Mouse (Mus musculus) cerebellum, adult 18-20 months (tissue): ENCODE measurements around the gene Trit1.
"Not testable (repeated sequence)": the region's sequence is repeated elsewhere in the genome, so short reads cannot be mapped to it uniquely, and the experiment has no call there.

Experiments
- DNase-seq, 2 experiments: peaks; one replicate each; pipeline ENCODE4 v3.0.0; 2021

Gene Trit1

GRCm38 (mm10) chr4:122998537-122999262 is 17.7 kb upstream of the Trit1 start:
- peak in 1 of 2 experiments; percentile 16 for DNase-seq

DNA sequence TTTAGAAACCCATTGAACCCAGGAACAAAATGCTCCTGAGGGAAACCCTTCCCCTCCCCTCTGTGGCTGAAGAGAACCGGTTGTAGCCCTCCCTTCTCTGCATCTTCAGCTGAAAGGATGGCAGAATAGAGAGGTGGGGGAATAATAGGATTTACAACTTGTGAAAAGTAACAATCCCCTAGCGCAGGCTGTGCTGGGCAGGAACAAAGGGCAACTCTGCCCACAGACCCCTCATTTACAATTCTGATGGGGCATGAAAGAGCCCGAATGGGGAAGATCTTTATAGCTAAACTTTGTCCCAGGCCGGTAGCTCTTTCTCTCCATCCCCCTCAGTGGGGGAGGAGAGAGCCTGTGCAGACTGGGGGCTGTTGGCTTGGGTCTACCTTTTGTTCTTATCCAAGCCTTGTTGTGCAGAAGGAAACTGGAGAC is 17.1 kb upstream of the Trit1 start:
- no peak for DNase-seq

DNA sequence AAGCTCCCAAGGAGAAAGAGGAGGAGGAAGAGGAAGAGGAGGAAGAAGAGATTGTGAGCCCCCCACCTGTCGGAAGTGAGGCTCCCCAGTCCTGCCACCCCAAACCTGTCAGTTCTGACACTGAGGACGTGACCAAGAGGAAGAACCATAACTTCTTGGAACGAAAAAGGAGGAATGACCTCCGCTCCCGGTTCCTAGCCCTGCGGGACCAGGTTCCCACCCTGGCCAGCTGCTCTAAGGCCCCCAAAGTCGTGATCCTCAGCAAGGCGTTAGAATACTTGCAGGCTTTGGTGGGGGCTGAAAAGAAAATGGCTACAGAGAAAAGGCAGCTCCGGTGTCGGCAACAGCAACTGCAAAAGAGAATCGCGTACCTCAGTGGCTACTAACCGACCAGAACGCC is 16.3 kb upstream of the Trit1 start:
- no peak for DNase-seq

- DNase-seq, result no peak
These were observed 15.6 kb upstream of the Trit1 start for GRCm38 (mm10) chr4:123000617-123001342.

GRCm38 (mm10) chr4:123005054-123005966 is 11.1 kb upstream of the Trit1 start:
- no peak for DNase-seq

GRCm38 (mm10) chr4:123012501-123012900 is 3.9 kb upstream of the Trit1 start:
- DNase-seq, result not testable (repeated sequence)

- DNase-seq, result no peak
These were observed 3.0 kb upstream of the Trit1 start for GRCm38 (mm10) chr4:123013346-123013945.

DNA sequence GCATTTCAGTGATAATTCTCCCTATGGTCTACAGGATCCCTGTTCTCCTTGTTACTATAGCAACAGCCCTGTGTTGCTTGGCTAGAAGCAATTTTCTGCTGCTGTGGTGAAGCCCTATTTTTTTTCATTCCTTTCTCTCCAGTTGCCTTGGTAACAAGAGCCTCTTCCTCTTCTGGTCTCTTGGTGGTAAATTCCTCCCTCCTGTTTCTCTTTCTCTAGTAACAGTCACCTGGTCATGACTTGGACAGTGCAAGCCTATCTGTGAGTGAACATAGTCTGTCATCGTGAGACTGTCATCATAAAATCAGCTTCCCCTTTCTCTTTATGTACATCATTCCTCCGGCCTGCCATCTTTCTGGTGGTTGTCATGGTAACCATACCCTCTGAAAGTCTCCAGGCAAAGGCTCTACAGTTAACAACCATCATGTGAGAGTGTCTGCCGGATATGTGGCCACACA is 2.4 kb upstream of the Trit1 start:
- no peak for DNase-seq

DNA sequence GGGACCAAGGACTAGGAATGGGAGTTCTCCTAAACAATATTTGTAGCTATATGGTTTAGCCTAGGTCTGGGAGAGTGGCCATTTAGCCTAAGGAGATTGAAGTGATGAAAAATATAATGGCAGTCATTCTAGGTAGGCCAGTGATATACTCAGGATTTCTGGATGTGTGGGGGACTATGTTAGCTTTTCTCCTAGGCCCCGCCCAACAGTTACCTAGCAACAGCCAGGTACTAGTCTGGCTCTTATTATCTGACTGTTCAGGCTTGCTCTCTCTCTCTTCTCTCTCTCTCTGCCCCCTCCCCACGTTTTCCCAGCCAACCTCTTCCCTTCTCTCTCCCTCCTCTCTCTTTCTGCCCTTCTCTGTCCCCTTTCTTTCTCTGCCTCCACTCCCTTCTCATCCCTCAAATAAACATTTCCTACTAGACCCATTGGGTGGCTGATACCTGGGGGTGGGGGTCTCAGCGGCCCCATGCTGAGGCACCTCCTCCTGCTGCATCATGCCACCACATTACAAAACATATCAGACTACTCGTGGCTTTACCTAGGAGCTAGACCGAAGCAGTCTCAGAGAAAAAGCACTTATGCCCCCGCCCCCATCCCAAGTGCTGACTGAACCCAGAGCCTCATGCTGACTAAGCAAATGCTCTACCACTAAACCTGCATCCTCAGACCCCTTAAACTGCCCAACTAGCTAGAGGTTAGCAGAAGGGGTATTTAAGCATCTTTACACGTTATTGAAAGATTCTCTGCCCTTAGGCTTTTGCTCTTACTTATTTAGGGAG is 1.7 kb upstream of the Trit1 start:
- peak in 1 of 2 experiments; percentile 10 for DNase-seq

DNA sequence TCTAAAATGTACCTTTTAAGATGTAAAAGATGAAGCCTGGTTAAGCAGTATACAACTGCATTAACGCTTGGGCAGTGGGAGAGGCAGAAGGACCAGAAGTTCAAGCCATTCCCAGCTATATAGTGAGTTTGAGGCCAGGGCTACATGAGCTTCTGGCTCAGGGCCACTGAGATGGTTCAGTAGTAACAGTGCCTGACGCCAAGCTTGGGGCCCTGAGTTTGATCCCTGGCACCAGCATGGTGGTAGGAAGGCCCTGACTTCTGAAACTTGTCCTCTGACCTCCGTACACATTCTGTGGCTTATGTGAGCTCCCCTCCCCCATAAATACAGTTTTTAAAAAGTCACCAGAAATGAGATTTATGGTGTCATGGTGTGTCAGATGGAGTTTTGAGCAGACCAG is 5.2 kb downstream of the Trit1 start:
- DNase-seq, result no peak

- DNase-seq, result no peak
These were observed 6.5 kb downstream of the Trit1 start for GRCm38 (mm10) chr4:123022896-123023295.

DNA sequence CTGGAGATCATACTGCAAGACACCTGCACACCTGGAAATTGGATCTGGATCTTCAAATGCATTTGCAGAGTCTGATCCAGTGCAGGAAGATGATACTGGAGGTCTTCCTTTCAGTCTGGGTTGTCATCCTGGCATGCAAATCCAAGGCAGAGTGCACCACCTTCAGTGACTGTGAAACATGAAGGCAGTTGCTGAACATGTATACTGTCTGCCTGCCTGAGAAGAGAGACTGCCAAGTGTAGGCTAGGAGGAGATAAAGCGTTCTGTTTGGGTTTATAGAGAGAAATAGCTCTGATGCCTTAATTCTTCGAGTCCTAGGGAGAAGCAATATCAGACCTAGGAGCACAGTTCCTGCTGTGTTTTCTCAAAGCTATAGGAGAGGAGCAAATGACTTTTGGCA is 9.0 kb downstream of the Trit1 start:
- DNase-seq, result no peak

GRCm38 (mm10) chr4:123026161-123026560 is 9.8 kb downstream of the Trit1 start:
- DNase-seq, result no peak

DNA sequence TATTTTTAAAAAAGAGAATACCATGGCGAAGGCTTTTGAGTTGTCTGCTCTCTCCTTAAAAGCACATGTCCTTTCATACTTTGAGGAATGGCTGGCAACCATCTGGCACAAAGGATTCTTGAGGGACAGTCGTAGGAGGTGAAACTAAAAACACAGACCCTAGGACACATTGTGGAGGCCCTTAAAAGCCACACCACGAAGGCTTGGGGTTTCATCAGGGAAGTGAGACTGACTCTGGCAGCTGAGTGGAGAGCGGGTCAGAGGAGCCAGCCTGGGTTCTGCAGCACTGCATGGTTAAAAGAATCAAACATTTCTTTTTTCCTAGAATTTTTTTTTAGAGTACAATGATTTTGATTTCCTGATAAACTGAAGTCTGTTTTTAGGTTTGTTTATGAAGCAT is 10.2 kb downstream of the Trit1 start:
- no peak for DNase-seq

GRCm38 (mm10) chr4:123034841-123035240 is 18.4 kb downstream of the Trit1 start:
- DNase-seq, result no peak

- no peak for DNase-seq
These were observed 19.2 kb downstream of the Trit1 start for GRCm38 (mm10) chr4:123035636-123036035.

GRCm38 (mm10) chr4:123036710-123037109 is 20.3 kb downstream of the Trit1 start:
- no peak for DNase-seq

DNA sequence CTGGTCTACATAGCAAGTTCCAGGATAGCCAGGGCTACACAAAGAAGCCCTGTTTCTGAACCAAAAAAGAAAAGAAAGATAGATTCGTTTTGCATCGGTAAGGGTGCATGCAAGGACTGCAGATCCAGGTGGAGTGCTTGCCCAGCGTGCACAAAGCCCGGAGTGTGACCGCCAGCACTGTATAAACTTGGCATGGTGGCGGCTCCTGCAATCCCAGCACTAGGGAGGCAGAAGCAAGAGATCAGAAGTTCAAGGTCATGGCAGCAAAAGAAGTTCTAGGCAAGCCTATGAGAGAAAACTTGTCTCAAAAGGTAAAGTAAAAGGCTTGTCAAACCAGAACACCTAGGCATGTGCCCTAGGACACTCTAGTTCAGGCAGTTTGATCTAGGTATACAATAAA is 24.7 kb downstream of the Trit1 start:
- DNase-seq, result no peak

DNA sequence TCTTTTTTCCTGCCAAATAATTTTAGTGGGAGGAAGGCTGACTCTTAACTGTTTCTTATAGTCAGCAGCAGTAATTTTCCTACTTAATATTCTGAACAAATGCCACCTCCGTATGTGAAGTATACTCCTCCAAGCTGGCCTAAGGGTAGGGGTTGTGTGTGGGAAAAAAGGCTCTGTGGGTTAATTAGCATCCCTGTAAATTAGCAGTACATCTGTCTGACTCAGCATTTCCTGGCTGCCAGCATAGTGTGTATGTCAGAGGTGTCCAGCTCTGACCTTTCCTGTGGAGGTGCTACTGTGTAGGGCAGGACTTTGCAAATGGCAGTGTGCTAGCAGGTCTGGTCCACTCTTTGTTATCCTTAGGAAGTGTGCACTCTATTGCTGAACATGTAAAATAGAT is 27.5 kb downstream of the Trit1 start:
- DNase-seq, result no peak

GRCm38 (mm10) chr4:123044842-123045241 is 28.4 kb downstream of the Trit1 start:
- DNase-seq, result no peak

GRCm38 (mm10) chr4:123046300-123046699 is 29.9 kb downstream of the Trit1 start:
- no peak for DNase-seq

DNA sequence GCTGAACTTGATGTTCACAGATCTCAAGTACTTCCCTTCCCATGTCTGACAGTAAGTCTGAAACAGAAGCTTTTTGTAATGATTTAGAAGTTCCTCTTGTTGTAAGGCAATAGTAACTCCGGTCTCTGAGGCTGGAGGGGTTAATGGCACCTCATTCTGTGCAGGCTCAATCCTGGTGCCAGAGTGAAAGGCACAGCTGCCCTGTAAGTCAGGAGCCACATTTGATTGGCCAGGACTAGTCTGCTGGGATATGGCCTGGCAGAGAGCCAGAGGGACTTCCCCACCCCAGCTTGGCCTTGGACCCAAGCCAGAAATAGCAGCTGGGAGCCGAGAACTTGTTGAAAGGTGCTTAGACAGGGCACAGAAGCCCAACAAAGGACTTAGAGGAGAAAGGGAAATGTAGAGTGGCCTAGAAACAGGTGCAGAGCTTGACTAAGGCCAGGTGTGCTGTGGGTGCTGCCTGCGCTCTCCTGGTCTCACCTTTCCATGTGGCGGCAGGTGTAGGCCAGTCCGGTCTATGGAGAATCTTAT is 34.3 kb downstream of the Trit1 start:
- DNase-seq, result peak; percentile 46 to 57
